Mouse (Mus musculus): ENCODE data around the gene Il17rd.

The Il17rd gene

DNA sequence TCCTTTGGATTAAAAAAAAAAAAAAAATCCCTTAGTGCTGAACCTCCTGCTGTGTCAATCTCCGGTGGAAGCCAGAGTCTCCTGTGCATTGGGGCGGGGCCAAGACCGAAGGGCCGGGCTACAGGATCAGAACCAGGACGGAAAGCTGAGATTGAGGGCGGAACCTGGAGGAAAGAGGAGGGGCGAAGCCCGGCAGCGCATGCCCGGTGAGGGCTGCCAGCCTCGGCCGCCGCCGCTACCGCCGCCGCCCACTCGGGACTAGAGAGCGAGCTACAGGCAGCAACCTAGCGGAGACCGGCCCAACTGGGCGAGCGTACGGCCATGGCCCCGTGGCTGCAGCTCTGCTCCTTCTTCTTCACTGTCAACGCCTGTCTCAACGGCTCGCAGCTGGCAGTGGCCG lies at the start of gene Il17rd:
Il17rd (plus strand) TSS at position 159 of the 400 bp plus-strand sequence.
- DNase-seq (ENCODE audit: low read depth): peak; percentile 95

DNA sequence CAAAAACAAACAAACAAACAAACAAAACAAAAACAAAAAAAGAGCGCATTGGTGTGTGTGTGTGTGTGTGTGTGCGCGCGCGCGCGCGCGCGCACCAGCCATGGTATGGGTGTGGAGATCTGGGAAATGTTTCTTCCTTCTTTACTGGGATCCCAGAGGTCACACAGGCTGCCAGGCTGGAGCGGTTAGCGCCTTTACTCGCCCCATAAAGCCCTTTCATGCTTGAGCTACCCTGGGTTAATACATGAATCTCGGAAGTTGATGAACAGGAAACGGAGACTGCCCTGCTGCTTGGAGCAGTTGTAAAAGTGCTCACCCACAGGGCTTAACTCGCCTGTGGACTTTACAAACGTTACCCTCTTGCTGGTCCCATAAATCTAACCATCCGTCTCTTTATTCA lies 47.1 kb upstream of the Il17rd start:
- no peak for DNase-seq (ENCODE audit: low read depth)

DNA sequence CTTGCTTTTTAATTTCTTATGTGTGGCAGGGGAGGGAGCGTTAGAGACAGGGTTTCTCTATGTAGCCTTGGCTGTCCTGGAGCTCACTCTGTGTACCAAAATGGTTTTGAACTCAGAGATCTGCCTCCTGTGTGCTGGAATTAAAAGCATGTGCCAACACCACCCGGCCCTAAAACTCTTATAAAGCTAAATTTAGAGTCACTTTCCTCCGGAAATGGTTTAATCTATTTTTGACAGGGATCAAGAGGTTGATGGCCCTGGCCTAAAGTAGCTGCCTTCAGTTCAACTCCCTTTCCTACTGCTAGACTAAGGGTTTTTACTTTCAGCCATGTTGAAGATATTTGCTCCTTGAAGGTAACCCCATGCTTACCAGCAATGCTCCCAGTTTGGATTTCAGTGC lies 45.3 kb upstream of the Il17rd start:
- no peak for DNase-seq (ENCODE audit: low read depth)

DNA sequence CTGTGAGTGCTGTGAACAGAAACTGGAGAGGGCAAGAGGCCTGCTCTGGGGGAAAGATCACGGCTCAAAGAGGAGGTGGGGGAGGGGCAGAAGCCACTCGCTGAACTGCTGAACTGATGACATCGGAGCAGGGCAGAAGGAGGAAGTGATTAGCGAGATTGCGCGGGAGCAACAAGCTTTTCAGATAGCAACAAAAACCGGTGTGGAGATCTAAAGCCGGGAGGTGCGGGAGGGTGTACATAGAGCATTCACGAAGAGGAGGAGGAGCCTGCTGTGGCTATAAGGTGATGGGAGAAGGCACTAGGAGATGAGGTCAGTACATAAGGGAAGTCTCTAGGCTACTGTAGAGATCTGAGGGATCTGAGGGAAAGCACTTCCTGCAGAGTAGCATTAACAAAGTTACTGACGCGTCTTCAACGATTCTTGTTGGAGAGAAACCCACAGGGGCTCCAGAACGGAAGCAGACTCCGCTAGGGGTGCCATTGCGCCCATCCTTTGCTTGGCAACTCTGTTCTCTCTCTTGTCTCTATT lies 44.5 kb upstream of the Il17rd start, which contains the start of gene Hesx1:
Hesx1 (plus strand) TSS at position 206 of the 531 bp plus-strand sequence.
- no peak for DNase-seq (ENCODE audit: low read depth)

DNA sequence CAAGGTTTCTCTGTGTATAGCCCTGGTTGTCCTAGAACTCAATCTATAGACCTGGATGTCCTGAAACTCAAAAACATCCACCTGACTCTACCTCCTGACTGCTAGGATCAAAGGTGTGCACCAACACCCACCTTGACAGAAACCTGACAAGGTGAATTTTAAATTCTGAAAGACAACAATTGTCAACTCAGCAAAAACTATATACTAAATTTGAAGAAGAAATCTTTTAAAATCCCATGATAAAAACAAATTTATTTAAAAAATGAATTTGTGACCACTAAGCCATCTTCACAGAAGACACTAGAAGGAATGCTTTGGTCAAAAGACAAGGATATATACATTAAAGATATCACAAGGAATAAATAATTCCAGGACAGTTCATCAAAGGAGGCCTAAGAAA lies 42.5 kb upstream of the Il17rd start:
- no peak for DNase-seq (ENCODE audit: low read depth)

DNA sequence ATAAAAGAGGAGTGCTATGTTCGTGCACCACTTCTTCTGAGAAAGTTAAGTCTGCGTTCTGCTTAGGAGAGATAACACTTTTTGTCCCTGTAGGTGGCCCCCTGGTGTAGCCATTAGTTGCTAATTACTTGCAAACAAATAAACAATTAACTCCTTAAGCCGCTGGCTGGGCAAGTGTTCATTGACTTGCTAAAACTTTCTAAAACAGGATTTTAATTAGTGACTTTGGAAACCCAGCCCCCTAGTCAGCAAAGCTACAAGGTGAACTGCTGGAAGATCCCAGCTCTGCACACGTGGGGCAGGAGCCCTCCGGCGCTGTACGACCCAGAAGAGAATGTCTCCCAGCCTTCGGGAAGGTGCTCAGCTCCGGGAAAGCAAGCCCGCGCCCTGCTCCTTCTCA lies 38.4 kb upstream of the Il17rd start:
- DNase-seq (ENCODE audit: low read depth): no peak

DNA sequence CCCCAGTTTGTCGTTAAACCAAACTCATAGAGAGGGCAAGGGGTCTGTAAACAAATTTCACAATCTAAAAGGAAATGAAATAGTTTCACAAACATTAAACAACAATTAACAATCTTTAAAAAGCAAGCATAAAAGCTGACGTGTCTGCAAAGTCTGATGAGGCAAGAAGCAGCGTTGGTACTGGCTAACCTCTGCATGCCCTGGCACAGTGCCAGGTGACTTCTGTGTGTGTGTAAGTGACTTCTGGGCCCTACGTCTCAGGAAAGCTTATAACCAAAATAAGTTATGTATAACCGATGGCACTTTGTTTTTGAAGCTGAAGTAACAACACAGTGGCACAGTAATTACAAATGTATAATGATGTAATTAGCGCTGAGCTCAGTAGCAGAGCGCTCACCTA lies 33.8 kb upstream of the Il17rd start:
- peak; percentile 3 for DNase-seq (ENCODE audit: low read depth)

DNA sequence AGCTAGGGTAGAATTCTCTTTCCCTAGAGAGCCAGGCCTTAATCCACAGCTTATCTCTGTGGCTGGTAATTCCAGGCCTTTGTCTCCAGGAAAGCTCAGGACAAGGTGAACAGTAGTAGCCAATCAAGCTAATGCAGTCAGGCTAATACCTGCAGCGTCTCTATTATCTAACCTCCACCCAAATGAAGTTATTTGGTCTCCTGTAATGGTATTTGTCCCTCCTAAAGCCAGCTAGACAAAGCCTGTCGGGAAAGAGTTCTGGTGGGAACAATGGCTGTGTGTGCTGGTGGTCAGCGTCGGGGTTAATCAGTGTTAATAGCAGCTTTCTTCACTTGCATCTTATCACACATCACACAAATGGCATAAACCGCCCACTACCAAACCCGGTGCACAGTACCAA lies 32.8 kb upstream of the Il17rd start:
- no peak for DNase-seq (ENCODE audit: low read depth)

DNA sequence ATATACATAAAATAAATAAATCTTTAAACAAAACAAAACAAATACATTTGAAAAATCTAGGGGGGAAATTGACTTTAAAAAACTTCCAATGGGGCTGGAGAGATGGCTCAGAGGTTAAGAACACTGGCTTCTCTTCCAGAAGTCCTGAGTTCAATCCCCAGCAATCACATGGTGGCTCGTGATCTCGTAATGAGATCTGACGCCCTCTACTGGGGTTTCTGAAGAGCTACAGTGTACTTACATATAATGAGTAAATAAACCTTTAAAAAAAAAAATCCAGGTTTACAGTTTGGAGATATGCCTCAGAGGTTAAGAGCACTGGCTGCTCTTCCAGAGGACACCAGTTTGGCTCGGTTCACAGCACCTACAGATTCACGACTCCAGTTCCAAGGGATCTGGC lies 27.2 kb upstream of the Il17rd start:
- DNase-seq (ENCODE audit: low read depth): no peak

DNA sequence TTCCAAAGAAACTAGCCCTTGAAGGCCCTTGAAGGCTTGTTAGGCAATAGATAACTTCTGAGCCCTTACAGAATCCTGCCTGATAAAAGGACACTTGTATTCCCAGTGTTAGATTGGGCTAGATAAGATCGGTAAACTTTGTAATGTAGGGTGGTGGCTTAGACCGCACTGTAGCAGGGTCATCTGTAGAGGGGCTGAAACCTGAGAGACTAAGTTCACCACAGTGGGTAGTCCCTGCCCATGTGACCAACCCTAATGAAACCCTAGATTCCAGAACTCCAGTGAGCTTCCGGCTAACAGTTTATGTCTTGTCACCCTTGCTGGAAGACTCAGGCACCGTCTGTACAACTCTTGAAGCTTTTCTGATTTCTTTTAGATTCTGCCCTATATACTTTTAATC lies 25.1 kb upstream of the Il17rd start:
- DNase-seq (ENCODE audit: low read depth): no peak

DNA sequence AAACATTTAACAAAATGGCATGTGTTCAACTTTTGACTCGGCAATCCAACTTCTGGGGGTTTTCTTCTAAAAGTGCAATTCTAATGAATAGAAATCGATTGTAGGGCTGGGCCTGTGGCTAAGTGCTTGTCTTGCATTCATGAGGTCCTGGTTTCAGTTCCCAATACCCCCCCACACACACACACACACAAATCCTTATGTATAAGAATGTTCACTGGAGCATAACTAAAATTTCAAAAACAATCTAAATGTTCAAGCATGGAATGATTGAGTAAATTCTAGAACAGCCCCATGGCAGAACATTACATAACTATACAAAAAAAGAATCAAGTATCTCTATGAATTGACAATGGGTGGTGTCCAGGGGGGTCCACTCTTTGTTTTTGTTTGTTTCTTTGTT lies 20.8 kb upstream of the Il17rd start:
- no peak for DNase-seq (ENCODE audit: low read depth)

DNA sequence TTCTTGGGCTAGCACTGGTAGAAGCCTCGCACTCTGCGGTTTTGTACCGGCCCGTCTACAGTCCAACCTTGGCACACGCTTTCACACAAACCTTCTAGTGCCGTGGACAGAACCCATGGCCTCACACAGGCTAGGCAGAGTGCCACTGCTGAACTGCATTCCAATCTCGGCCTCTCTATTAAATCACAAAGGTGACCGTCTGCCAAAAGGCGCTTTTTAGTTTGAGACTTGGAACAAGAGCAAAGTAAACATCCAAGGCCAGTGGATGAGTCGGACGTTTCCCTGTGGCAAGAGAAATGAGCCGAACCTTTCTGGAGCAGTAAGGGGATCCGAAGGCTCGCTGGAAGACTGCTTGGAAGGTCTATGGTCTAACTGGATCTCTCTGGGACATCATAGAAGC lies 18.9 kb upstream of the Il17rd start:
- peak; percentile 52 for DNase-seq (ENCODE audit: low read depth)

DNA sequence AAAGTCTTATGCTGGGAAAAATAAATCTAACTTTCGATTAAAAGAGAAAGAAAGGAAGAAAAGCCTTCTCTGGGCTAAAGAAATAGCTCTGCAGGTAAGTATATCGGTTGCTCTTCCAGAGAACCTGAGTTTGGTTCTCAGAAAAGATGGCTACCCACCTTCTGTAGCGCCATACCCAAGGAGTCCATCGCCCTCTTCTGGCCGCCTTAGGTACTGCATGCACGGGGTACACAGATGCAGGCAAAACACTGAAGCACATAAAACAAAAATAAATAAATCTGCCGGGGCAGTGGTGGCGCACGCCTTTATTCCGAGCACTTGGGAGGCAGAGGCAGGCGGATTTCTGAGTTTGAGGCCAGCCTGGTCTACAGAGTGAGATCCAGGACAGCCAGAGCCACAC lies 15.9 kb upstream of the Il17rd start:
- peak; percentile 65 for DNase-seq (ENCODE audit: low read depth)

DNA sequence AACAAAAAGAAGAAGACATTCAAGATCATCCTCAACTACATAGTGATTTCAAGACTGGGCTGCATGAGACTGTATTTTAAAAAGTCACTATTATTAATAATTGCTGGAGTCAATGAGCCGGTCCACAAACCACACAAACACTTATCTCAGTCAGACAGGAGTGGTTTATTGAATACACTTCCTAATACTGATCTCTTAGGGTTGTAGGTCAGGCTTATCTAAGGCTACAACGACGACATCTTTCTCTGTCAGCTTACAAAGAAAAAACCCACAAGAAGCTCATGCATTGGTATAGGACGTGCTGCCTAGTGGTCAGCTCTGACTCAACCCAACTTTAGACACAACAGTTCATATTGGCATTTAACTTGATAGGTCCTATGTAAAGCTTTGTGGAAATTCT lies 14.1 kb upstream of the Il17rd start:
- DNase-seq (ENCODE audit: low read depth): no peak

DNA sequence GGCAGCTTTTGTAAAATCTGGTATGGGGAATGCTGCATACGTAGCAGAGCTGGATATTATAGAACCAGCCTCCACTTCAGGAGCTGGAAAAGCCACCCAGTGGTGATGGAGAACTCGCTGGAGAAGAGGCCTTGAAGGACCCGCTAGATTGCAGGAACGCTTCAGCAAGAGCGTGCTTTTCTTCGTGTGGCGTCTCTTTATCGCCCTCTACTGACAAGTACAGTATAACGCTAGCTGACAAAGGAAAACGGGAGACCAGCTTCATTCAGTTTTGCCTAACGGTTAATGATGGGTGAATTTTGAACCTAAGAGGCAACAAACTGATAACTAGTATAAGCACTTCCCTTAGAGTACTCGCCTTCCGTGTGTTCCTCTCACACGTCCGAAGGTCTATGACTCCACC lies 9.0 kb upstream of the Il17rd start:
- DNase-seq (ENCODE audit: low read depth): peak; percentile 82

DNA sequence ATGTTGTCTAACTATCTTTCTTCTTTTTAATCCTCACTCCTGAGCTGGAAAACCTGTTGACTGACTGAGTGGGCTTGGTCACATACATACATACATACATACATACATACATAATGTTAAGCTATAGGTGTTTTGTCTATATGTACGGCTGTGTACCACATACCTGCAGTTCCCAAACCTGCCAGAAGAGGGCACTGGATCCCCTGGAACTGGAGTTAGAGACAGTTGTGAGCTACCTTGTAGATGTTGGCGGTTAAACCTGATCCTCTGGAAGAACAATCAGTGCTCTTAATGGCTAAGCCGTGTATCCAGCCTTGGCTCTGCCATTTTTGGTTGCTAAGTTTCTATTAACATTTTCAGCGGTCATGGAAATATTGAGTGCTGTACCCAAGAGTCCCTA lies 7.6 kb upstream of the Il17rd start:
- peak; percentile 82 for DNase-seq (ENCODE audit: low read depth)

DNA sequence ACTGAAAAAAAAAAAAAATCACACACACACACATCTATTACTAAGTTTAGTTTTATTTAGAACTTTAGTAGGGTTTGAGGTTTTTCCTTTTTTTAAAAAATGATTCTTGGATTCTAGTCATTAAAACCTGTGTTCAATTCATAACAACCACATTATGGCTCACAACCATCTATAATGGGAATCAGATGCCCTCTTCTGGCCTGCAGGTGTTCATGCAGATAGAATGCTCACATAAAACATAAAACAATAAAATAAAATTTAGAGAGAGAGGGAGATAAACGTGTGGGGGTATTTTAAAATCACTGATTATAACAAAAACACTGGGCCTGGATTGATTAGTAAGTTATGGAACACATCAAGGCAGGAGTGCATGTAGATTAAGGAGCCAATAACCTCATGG lies 1.2 kb upstream of the Il17rd start:
- DNase-seq (ENCODE audit: low read depth): peak; percentile 26

DNA sequence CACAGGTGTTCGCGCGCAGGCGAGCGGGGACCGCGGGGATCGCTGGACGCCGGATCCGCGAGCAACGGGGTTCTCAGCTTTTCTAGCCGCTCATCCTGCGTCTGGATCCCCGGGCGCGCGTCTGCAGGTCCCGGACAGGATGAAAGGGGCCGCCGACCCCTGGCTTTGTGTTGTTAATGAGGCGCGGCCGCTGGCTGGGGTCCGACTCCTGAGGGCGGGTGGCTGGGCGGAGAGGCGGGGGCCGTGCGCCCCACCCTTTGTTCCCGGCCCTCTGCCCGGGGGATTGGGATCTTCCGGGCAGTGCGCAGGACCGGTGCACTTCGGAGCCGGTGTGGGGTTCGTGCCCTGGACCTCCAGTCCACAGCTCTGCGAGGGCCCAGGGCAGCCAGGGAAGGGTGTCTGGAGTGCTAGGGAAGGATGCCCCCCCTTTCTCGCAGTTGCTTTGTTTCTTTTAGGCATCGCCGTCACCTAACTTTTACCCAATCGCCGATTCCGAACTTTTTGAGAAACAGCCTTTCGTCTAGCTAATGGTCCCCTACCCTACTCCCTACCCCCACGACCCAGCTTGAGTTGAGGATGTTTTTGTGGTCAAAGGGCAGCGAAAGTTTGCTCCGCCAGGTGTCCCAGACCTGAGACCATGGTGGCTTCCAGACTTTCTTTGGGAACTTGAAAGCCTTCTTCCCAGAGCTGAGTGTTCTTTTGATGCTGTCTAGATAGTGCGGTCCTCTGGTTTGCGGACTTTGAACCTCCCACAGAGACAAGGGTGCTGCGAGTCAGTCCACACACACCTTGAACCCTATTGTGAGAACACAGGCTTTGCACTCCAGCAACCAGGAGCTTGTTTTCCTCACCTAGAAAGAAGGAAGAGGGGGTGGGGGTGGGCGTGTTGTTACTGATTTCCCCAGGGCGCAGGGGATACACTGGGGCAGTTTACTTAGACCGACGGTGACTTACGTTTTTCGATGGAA lies 824 bp downstream of the Il17rd start:
- DNase-seq (ENCODE audit: low read depth): peak; percentile 28

DNA sequence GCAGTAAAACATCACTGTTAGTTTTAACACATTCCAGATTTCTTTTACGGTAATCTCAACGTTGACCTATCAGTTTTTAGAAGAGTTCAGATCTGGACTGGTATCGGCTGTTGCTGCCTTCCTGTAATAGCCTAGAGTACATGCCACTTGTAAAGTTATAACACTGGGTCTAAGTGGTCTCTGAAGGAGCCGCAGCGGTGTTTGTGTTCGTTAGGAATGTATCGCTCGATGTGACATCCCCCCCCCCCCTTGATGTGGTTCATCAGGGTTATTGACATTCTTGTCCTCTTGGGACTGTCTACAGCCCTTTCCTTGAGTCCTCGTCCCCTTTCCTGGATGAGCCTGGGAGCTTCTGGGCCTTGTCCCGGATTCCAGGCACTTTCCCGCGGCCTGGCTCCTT lies 1.7 kb downstream of the Il17rd start:
- no peak for DNase-seq (ENCODE audit: low read depth)

DNA sequence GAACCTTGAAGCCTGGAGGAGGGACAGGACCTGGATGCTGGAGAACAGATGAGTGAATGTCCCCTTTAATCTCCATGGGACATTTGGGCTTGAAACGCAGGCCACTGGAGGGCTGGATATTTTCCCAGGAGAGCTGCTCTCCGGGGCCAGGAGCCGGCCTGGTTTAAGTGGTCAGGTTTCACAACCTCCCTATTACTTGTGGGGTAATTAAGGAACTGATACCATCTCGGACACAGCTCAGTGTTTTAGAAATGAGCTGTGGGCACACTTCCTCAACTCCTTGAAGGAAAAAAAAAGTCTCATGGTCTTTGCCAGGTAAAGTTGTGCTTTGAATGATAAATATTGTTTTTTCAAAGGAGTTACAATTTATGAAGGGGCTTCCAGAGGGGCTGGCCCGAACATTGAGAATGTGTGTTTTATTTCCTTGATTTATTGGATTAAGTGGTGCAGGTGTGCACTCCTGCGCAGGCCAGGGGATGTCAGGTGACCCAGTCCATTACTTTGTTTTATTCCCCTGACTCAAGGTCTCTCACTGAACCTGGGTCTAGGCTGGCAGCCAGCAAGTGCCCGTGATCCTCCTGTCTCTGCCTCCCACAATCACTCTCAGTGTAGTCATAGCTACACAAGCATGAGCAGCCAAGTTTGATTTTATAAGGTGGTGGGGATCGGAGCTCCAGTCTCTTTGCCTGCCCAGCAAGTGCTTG lies 3.7 kb downstream of the Il17rd start:
- DNase-seq (ENCODE audit: low read depth): no peak

DNA sequence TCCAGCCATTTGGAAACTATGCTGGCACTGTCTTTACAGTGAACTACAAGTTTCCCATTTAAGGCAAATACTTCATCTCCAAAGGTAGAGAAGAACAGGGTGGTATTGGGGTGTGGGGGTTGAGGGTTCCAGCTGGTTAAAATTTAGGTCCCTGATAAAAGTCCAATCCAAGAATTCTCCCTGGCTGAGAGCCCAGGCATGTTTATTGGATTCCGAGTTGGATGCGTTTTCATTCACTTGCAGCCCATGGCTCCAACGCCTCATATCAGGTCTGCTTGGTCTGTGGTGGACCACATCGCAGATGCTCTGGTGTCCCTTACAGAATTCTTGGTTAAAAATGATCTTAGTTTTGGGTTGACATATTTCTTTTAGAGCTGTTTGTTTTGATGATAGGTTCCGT lies 4.7 kb downstream of the Il17rd start:
- DNase-seq (ENCODE audit: low read depth): peak; percentile 46

DNA sequence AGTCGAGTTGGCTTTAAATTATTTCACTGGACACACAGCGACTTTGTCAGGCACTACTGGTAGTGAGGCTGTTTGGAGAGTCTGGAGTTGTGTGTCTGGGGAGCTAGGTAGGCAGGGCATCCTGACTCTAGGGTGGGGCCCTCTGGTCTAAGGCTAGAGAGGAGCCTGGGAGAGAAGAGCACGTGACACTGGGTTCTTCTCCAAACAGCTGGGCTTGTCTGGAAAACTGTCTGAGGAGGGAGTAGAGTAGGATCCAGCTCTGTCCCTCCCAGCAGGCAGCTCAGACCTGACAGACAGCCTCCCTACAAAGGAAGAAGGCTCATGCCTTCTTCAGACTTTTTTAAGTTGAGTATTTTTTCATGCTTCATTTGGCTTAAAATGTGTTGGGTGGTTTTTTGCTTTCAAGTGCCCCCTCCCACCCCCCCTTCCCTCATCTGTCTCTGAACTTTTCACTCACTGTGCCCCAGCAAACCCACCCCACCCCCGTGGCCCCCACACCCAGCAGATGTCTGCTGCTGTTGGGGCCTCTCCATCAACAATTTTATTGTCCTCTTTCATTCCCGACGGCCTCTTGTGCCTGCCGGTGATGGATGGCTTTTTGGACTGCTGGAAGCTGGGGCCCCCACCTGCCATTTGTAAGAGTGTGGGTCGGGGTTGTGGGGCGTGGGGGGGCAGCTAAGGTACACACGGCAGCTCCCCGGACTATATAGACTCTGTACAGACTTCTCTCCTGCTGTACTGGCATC lies 5.7 kb downstream of the Il17rd start:
- DNase-seq (ENCODE audit: low read depth): no peak

Data from NIH3T3 (cell line).